Mouse (Mus musculus) limb, embryonic 13.5 days (tissue): ENCODE measurements around the gene Med13l. TPM values are rescaled to one million over a fixed set of nuclear protein-coding genes. Genes with fewer than 3 reads are reported as not detected.

Experiments
- ATAC-seq: fragments of 200-750 bp; cut with Nextera tagmentation; 2 replicates; pipeline ENCODE4 v1.8.0; 2017; ENCODE audit warnings: low read depth, moderate number of reproducible peaks, moderate TSS enrichment; ENCODE audit not compliant: low FRiP score
- H3K27ac ChIP-seq: fragments of 300-500 bp; sonication (generic); 2 replicates; pipeline ENCODE4 v1.5.1; 2015; ENCODE audit warnings: inconsistent platforms, mild to moderate bottlenecking, moderate library complexity
- H3K27me3 ChIP-seq: fragments of 300-500 bp; sonication (generic); 2 replicates; pipeline ENCODE4 v1.6.1; 2015; ENCODE audit warnings: mild to moderate bottlenecking, inconsistent platforms
- H3K36me3 ChIP-seq: fragments of 300-500 bp; sonication (generic); 2 replicates; pipeline ENCODE4 v1.6.1; 2015; ENCODE audit warnings: inconsistent platforms, mild to moderate bottlenecking, moderate library complexity
- H3K4me1 ChIP-seq: fragments of 300-500 bp; sonication (generic); 2 replicates; pipeline ENCODE4 v1.6.1; 2015; ENCODE audit warnings: inconsistent platforms
- H3K4me2 ChIP-seq: fragments of 300-500 bp; sonication (generic); replicated peaks from 2 replicates; pipeline ENCODE4 v1.6.1; 2015; ENCODE audit warnings: inconsistent platforms, mild to moderate bottlenecking, moderate library complexity
- H3K4me3 ChIP-seq: fragments of 300-500 bp; sonication (generic); 2 replicates; pipeline ENCODE4 v1.5.1; 2015; ENCODE audit warnings: moderate library complexity, mild to moderate bottlenecking, inconsistent platforms
- H3K9ac ChIP-seq: fragments of 300-500 bp; sonication (generic); 2 replicates; pipeline ENCODE4 v1.6.1; 2015; ENCODE audit warnings: mild to moderate bottlenecking, inconsistent platforms
- H3K9me3 ChIP-seq: fragments of 300-500 bp; sonication (generic); 2 replicates; pipeline ENCODE4 v1.6.1; 2016; ENCODE audit warnings: inconsistent platforms
- WGBS: fragments of 180-500 bp; shearing (Covaris S2); methylation state at CpG from one replicate; pipeline ENCODE4 v1.1.7; 2015; 5-methylcytosine and 5-hydroxymethylcytosine counted together
- polyA plus RNA-seq: library from polyadenylated mRNA; unstranded; fragments of >200 nt; fragmentation: Nextera tagmentation; extraction: Ambion mirVana; gene quantifications from 2 replicates; pipeline ENCODE4 v1.2.1, GENCODE M21; 2015

Gene Med13l
- polyA plus RNA-seq, 1 experiment from 2014 or later: 19.1 TPM

GRCm38 (mm10) chr5:118654599-118654998 lies 94.1 kb downstream of the Med13l start:
- Histone ChIP-seq H3K27ac (no peak overlapping the region; the same call in 1 of the 2 replicates), H3K9me3 (no peaks in the 10 kb centered on the region), H3K27me3 (no peaks in the 10 kb centered on the region), H3K4me2 (no peak overlapping the region), H3K9ac (0 out of 2 replicates have a peak overlapping the region, but pooled peaks have one; percentile 8), H3K36me3 (no peaks in the 10 kb centered on the region), H3K4me3 (no peak overlapping the region), H3K4me1 (peaks cover 75% of the 10 kb centered on the region)
- 81% methylated on average over 11 of the region's 11 CpGs for WGBS
- ATAC-seq: no peak

DNA sequence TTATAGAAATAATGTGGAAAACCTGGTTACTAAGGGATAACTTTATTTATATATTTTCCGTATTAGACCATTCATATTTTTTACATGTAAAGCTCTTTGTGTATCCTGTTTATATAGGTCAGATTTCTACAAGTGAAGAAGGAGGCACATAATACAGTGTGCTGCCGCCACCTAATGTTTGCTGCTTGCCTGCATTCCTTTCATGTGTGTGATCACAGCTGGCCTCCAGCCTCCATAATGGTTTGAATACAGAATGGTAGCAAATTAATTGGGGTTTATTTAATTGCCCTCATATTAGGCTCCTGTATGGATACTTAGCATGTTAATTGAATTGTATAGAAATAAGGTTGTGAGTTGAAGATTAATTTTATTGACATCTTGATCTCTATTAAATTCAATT lies 94.5 kb downstream of the Med13l start:
- Histone ChIP-seq H3K9me3 (no peaks in the 10 kb centered on the region), H3K36me3 (no peaks in the 10 kb centered on the region), H3K27me3 (no peaks in the 10 kb centered on the region), H3K4me2 (no peak overlapping the region), H3K9ac (no peak overlapping the region), H3K27ac (no peak overlapping the region), H3K4me1 (peaks cover 70% of the 10 kb centered on the region), H3K4me3 (no peak overlapping the region)
- no peak for ATAC-seq
- WGBS: 38% methylated on average over 2 of the region's 2 CpGs

DNA sequence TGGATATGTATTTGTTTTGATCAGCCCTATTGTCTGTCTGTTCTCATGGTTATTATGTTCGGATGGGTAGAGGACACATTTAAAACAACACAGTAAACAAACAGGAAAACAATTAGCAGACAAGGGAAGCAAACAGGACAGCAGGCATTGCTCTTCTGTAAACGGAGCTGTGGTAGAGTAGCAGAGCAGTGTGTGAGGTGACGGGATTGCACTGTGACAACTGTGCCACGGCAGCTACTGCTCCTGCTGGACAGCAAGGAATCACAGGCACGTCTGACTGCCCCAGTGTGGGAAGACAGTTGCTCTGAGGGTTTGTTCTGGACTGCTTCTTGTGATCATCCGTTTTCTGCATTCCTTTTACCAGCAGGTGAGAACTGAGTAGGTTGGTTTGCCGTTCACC lies 94.9 kb downstream of the Med13l start:
- no peak for ATAC-seq
- Histone ChIP-seq H3K27ac (no peak overlapping the region), H3K4me3 (no peak overlapping the region), H3K4me2 (no peak overlapping the region), H3K4me1 (peaks cover 66% of the 10 kb centered on the region), H3K27me3 (no peaks in the 10 kb centered on the region), H3K9me3 (no peaks in the 10 kb centered on the region), H3K36me3 (no peaks in the 10 kb centered on the region), H3K9ac (no peak overlapping the region)
- 57% methylated on average over 7 of the region's 7 CpGs for WGBS

- Histone ChIP-seq H3K27ac (no peak overlapping the region), H3K4me1 (peaks cover 61% of the 10 kb centered on the region), H3K27me3 (no peaks in the 10 kb centered on the region), H3K9ac (no peak overlapping the region), H3K36me3 (no peaks in the 10 kb centered on the region), H3K9me3 (no peaks in the 10 kb centered on the region), H3K4me3 (no peak overlapping the region), H3K4me2 (no peak overlapping the region)
- whole genome bisulfite sequencing: 84% methylated on average over 6 of the region's 6 CpGs
- no peak for ATAC-seq
These were observed 95.5 kb downstream of the Med13l start for GRCm38 (mm10) chr5:118655966-118656365.

GRCm38 (mm10) chr5:118658256-118658837 lies 97.9 kb downstream of the Med13l start:
- H3K36me3 ChIP-seq: no peaks in the 10 kb centered on the region
- no peaks in the 10 kb centered on the region for H3K27me3 ChIP-seq
- no peak overlapping the region for H3K4me2 ChIP-seq
- H3K4me1 ChIP-seq: peaks cover 41% of the 10 kb centered on the region
- no peak overlapping the region for H3K4me3 ChIP-seq
- no peak for ATAC-seq
- 89% methylated on average over 7 of the region's 7 CpGs for WGBS
- no peak overlapping the region for H3K27ac ChIP-seq
- no peak overlapping the region for H3K9ac ChIP-seq
- no peaks in the 10 kb centered on the region for H3K9me3 ChIP-seq

DNA sequence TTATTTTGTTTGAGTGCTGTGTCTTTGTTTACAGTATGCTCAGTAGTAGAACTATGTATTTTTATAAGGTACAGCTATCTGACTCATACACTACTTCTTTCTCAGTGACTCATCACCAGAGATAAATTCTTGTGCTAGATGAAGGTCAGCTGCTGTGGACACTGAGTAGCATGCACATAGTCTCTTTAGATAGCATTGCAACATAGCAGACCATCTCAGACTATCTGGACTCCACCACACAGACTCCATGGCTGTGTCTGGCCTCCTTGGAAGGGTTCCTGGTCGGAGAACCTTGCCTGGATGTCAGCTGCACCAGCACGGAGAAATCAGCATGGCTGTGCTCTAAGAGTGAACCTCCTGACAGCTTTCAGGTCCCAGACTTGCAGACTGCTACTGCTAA lies 99.2 kb downstream of the Med13l start:
- 90% methylated on average over 2 of the region's 2 CpGs for WGBS
- no peak overlapping the region for H3K4me3 ChIP-seq
- ATAC-seq: no peak
- no peaks in the 10 kb centered on the region for H3K27me3 ChIP-seq
- no peaks in the 10 kb centered on the region for H3K9me3 ChIP-seq
- H3K9ac ChIP-seq: no peak overlapping the region
- peaks cover 36% of the 10 kb centered on the region for H3K4me1 ChIP-seq
- no peak overlapping the region for H3K4me2 ChIP-seq
- H3K36me3 ChIP-seq: no peaks in the 10 kb centered on the region; the same call in 1 of the 2 replicates
- H3K27ac ChIP-seq: no peak overlapping the region

DNA sequence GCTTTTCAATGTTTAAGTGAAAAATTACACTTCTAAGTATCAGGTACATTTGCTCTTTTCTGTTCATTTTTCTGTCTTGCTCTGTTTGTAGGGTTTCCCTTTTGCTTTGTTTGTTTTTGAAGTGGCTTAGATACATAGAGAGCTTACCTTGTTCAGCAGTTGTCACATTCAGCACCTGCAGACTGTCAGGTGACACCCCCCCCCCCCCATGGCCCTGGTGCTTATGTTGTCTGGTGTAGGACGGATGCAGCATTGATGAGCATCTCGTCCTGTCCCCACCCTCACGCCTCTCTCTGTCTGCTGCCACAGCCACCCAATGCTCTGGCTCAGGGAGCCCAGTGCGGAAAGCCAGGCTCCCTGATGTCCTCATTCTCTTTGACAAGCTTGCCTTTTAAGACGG lies 101.3 kb downstream of the Med13l start:
- ATAC-seq: no peak
- Histone ChIP-seq H3K9ac (no peak overlapping the region), H3K4me2 (no peak overlapping the region), H3K4me3 (no peak overlapping the region), H3K36me3 (peaks cover 4% of the 10 kb centered on the region; the same call in 1 of the 2 replicates), H3K27me3 (no peaks in the 10 kb centered on the region), H3K4me1 (peaks cover 33% of the 10 kb centered on the region), H3K27ac (no peak overlapping the region), H3K9me3 (no peaks in the 10 kb centered on the region)
- WGBS: 67% methylated on average over 5 of the region's 5 CpGs

- Histone ChIP-seq H3K27ac (no peak overlapping the region), H3K9ac (no peak overlapping the region), H3K36me3 (peaks cover 4% of the 10 kb centered on the region; the same call in 1 of the 2 replicates), H3K27me3 (no peaks in the 10 kb centered on the region), H3K4me1 (peaks cover 35% of the 10 kb centered on the region), H3K4me2 (no peak overlapping the region), H3K9me3 (no peaks in the 10 kb centered on the region), H3K4me3 (no peak overlapping the region)
- 53% methylated on average over 6 of the region's 6 CpGs for WGBS
- ATAC-seq: no peak
These were observed 103.5 kb downstream of the Med13l start for GRCm38 (mm10) chr5:118663999-118664398.

DNA sequence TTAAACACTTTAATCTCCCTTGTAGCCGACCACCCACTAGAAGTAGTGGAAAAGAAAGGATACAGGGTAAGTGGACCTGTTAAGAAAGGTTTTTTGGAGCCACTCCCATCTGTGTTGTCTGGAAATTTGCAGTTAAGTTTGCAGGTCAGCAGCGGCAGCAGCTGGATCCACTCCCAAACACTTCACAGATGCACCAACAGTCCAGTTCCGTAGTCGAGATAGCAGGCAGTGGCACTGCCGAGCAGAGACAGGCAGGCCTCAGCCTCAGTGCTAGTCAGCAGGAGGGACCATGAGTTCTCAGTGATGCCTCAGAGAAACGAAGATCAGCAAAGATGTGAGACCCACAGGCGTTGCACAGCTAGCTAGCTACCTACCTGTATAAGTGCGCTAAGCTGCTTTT lies 104.5 kb downstream of the Med13l start:
- no peak overlapping the region for H3K4me2 ChIP-seq
- H3K27me3 ChIP-seq: no peaks in the 10 kb centered on the region
- no peaks in the 10 kb centered on the region for H3K9me3 ChIP-seq
- H3K36me3 ChIP-seq: peaks cover 4% of the 10 kb centered on the region; the same call in 1 of the 2 replicates
- 84% methylated on average over 8 of the region's 8 CpGs for WGBS
- no peak overlapping the region for H3K27ac ChIP-seq
- H3K4me3 ChIP-seq: no peak overlapping the region
- peaks cover 44% of the 10 kb centered on the region for H3K4me1 ChIP-seq
- ATAC-seq: no peak
- H3K9ac ChIP-seq: no peak overlapping the region

GRCm38 (mm10) chr5:118666437-118667207 lies 106.1 kb downstream of the Med13l start:
- Histone ChIP-seq H3K4me1 (peaks cover 54% of the 10 kb centered on the region), H3K36me3 (peaks cover 8% of the 10 kb centered on the region), H3K9ac (no peak overlapping the region), H3K27ac (no peak overlapping the region), H3K4me2 (no peak overlapping the region), H3K9me3 (no peaks in the 10 kb centered on the region), H3K4me3 (no peak overlapping the region), H3K27me3 (no peaks in the 10 kb centered on the region)
- ATAC-seq: no peak
- 64% methylated on average over 25 of the region's 25 CpGs for WGBS

- Histone ChIP-seq H3K4me2 (no peak overlapping the region), H3K27ac (no peak overlapping the region), H3K27me3 (no peaks in the 10 kb centered on the region), H3K36me3 (peaks cover 11% of the 10 kb centered on the region), H3K4me1 (peaks cover 54% of the 10 kb centered on the region), H3K4me3 (no peak overlapping the region), H3K9me3 (no peaks in the 10 kb centered on the region), H3K9ac (no peak overlapping the region)
- 65% methylated on average over 7 of the region's 7 CpGs for WGBS
- ATAC-seq: no peak
These were observed 107.4 kb downstream of the Med13l start for GRCm38 (mm10) chr5:118667863-118668262.

DNA sequence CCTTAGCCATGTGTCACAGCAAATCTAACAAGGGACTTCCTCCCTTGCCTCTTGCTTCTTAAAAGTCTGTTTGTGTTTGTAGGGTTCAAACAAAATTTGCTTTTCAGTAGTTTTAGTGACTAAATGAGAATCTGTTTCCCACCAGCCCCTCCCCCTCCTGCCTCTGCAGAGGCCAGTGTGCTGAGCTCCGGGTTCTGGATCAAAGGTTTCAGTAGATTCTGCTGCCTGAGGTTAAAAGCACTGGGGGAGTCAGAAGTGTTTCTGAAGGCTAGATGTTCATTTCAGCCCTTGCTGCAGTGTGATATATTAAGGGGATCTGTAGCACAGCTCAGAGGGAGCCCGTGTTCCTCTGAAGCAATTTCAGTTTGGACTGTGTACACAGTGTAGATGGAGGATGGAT lies 108.5 kb downstream of the Med13l start:
- no peak overlapping the region for H3K4me2 ChIP-seq
- no peaks in the 10 kb centered on the region for H3K27me3 ChIP-seq
- no peak overlapping the region for H3K9ac ChIP-seq
- ATAC-seq: no peak
- H3K4me1 ChIP-seq: peaks cover 58% of the 10 kb centered on the region
- 9% methylated on average over 2 of the region's 2 CpGs for WGBS
- H3K4me3 ChIP-seq: no peak overlapping the region
- no peak overlapping the region for H3K27ac ChIP-seq
- H3K9me3 ChIP-seq: no peaks in the 10 kb centered on the region
- H3K36me3 ChIP-seq: peaks cover 11% of the 10 kb centered on the region
